Mouse (Mus musculus) c-Kit-positive CD71-positive TER-119-positive erythroid progenitor cells, embryonic 14.5 days (primary cell): Measurements from ENCODE around the gene Wfdc18.

ENCODE experiments used
- DNase-seq: peaks from one replicate; pipeline ENCODE4 v3.0.0-alpha.2; 2013; ENCODE audit warnings: low spot score

The Wfdc18 gene

DNA sequence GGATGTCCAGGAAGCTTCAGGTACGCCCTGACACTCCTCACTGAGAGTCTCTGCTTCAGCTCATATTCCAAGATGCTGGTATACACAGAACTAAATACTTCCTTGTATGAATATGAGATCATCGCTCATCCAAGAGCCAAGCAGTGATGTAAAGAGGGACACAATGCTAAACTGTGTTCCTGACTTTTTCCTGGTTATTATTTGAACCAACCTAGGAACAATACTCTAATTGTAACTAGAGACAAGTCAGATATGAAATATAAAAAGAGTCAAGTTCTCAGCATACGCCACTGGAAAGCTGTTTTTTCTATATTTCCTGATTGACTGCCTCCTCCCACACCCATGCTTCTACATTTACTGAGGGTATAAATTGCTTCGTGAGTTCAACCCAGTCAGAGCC is at the start of gene Wfdc18:
Gene Wfdc18, plus strand, starts transcription at position 301 of the 400 bp plus-strand sequence.
- no peak for DNase-seq

DNA sequence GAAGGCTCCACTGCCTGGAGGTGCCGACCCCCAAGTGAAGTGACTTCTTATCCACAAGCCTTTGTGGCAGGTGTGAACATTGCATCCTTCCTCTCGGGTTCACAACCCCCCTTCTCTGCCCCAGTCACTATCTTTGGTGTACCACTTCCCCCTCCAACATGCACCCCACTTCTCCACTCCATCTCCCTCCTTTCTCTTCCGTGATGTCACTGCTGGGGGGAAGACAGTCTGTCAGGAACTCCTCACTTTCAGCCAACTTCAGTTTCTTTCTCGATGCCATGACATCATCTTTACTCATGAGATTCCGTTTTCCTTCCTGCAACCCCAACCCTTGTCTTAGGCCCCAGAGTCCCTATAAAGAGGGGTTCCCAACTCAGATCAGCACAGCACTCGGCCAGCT is 46.6 kb upstream of the Wfdc18 start, which contains the start of gene Ccl4:
Gene Ccl4, plus strand, starts transcription at position 381 of the 400 bp plus-strand sequence.
- no peak for DNase-seq

DNA sequence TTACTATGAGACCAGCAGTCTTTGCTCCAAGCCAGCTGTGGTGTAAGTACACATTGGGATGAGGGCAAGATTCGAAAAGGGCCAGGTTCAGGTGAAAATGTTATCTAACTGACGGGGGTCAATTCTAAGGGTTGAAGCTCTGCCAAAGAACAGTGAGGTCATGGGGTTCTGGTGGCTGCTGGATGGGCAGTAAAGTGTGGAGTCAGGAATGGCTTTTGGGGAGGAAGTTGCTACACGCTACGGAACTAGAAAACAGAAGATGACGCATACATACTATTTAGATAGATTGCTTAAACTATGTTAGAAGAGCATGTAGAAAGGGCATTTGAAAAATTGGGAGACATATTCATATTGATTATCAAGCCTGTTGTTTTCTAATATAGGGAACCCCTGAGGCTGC is 45.3 kb upstream of the Wfdc18 start:
- no peak for DNase-seq

- DNase-seq, result no peak
Observed at GRCm38 (mm10) chr11:83671743-83672142, 37.1 kb upstream of the Wfdc18 start.

GRCm38 (mm10) chr11:83675665-83676064 is 33.1 kb upstream of the Wfdc18 start:
- no peak for DNase-seq

DNA sequence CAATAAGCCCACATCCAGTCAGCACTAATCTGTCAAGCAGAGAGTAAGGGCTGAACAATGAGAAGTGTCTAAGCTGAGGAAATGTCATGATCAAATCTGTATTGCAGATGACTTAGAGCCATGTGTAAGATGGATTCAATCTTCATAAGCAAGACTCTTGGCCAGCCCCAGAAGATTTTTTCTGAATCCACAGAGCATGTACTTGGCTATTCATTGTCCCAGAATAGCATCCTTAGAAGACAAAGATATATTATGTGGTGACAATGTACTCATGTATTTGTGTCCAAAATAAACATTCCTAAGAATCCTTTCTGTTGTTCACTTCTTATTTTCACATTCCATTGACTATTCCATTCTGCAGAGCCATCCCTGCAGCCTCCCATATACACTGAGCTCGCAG is 18.9 kb upstream of the Wfdc18 start:
- no peak for DNase-seq

DNA sequence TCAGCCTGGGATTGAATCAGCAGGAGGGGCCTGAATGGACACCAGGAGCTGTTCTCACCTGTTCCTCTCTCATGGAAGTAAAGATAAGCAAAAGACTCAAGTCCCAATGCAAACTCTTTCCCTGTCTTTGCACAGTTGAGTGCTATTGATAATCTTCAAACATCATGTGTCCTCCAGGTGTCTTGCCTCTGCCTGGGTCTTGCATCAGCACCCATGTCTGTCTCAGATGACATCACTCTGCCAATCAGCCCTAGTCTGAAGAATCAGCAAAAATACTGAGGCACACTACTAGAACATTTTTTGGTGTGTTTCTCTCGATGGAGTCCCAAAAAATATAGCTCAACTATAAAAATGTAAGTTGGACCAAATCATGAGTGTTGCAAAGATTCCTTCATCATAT is 16.8 kb upstream of the Wfdc18 start:
- DNase-seq, result no peak

DNA sequence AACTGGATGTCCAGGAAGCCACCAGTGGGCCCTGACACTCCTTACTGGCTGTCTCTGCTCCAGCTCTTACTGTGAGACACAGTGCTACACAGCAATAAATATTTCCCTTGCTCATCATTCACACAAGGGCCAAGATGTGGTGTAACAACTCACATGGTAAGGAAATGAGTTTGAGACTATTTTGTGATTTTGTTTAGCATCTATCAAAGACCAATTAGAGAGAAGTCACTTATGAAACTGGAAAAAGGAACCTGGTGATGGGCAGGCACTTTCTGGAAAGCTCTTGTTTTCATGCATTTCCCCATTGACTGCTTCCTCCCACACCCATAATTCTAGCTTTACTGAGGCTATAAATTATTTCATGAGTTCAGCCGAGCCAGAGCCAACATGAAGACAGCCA is 5.1 kb upstream of the Wfdc18 start, which contains the start of gene Wfdc17:
Gene Wfdc17, plus strand, starts transcription at position 287 of the 400 bp plus-strand sequence.
- DNase-seq, result no peak

DNA sequence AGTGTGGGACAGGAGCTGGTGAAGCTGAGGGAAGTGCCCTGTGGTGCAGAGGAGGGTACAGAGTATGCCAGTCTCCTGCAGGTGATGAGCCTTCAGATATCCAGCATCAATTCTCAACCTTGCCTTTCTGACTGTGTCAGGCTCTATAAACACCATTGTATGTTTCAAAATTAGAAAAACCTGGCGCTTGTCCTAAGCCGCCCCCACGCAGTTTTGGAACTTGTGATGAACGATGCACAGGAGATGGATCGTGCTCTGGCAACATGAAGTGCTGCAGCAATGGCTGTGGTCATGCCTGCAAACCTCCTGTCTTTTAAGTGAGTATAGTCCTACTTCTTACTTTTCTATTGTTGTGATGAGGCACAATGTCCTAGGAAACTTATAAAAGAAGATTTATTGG is 868 bp downstream of the Wfdc18 start:
- DNase-seq, result no peak

DNA sequence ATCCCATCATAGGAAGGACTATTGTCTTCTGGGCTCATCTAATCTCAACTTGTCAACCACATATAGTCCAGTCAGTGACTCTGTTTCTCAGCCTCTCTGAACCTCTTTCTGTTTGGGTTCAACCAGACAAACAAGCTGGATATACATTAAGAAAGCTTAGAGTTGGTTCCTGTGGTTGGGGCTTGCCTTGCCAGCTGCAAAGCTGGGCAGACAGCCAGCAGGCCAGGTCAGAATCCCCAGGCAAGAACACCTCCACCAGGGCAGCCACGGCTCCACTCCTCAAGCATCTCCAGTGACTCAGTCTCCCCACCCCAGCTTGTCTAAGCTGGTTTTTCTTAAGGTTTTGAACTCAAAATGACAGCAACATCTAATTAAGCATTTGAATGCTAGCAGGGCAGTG is 3.9 kb downstream of the Wfdc18 start:
- no peak for DNase-seq

DNA sequence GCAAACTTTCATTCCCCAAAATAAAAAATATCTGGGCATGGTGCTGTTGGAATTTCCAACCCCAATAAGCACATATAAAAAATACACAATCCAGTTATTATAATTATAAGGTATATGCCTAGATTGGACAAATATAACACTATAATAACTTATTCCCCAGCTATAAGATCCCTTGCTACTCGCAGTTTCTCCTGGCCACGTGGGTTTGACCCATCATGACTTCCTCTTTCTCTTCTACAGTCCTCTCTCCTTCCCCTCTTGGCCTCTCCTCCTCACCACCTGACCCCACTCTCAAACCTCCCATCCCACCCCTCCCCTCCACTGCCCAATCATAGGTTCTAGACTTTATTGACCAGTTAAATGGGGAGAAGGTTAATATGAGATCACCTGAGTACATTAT is 5.1 kb downstream of the Wfdc18 start:
- DNase-seq, result no peak

GRCm38 (mm10) chr11:83717042-83717665 is 8.3 kb downstream of the Wfdc18 start:
- DNase-seq, result no peak

DNA sequence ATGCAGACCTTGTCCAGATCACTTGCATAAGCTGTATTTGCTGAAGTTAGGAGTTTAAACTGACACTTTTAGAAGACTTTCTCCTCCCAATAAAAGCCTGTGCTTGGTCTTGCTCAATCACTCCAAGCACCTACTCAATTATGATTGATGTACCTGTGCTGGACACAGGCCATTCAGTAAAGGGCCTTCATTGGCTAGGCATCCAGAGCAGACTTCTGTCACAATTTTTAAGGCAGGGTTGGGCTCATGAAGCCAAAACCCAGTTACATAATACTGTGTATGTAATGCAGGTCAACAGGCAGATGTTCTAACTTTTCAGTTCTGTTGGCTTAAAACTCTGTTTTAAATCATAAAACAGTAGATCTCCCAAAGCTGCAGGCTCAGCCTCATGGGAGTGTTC is 12.0 kb downstream of the Wfdc18 start:
- no peak for DNase-seq

DNA sequence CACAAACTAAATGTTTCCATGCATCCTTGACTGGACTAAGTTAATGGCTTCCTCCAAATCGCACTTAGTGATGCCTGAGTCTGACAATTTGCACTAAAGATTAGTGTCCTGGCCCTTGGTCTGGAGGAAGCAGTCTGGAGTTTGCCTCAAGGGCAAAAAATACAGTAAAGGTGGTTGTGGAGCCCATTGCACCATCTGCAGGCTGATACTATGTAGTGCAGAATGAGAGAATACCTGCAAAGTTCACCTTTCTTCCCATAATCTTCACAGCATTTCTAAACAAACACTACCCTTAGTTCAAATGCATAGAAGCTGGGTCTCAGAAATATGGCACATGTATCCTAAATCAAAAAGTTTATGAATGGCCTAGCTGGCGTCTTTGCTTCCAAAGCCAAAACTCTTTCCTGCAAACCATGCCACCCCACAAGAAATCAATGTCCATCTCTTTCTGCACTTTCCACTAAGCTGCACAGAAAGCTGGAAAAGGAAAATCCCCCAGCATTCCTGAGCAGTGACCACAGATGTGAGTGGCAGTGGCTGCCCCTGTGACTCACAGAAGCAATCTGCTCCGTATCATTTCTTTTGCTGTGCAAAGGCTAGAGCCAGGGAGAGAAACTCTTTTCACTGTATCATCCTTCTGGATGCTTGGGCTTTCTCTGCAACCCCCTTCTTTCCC is 20.1 kb downstream of the Wfdc18 start:
- DNase-seq, result no peak

DNA sequence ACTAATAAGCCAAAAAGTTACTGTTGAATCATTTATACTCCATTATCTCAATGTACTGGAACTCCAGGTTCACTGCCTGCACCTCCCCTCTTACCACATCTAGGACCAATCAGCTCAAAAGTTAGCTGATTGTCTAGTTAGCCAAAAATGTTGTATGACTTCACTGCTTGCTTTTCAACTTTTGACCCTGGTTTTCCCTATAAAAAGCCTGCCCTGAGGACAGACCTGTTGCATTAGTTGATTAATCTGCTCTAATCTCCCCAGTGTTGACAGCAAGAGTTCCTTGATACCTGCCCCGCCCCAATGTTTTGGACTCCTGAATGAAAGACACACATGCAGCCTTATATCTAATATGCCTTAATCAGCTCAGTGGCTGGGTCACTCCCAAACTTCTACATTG is 22.3 kb downstream of the Wfdc18 start:
- no peak for DNase-seq

GRCm38 (mm10) chr11:83733071-83733640 is 24.3 kb downstream of the Wfdc18 start:
- no peak for DNase-seq

- no peak for DNase-seq
Observed at GRCm38 (mm10) chr11:83734215-83734614, 25.4 kb downstream of the Wfdc18 start.

DNA sequence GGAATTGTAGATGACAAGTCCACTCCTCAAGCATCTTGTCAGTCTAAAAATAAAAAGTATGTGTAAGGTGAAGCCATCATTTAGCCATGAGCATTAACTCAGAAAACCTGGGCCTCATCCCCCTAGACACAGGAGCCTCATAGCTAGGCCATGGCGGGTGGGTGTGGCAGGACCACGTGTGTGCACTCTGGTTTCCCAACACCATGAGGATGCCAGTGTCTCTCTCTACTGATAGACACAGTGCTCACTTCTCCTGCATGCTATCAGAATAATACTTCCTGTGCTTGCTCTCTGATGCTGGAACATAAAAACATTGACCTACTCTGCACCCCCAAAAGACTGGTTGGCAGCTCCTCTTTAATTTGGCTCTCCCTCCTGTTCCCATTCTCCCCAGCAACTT is 27.1 kb downstream of the Wfdc18 start:
- DNase-seq, result no peak

DNA sequence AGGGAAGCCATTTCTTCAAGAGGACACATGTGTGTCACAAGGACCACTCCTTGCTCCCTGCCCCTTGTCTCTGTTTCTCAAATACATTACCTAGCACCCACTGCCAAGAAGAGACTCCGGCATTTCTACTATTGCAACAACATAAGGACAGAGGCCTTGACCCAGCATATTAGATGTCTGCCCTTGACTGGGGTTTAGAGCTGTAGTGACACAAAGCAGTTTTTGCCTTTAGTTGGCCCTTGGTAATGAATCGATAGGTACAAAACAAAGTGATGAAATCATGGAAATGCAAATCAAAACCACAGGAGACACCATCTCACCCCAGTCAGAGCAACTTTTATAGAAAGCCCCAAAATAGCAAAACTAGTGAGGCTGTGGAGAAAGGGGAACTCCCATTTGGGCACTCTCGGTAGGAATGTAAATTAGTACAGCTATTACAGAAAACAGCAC is 28.3 kb downstream of the Wfdc18 start:
- DNase-seq, result no peak

DNA sequence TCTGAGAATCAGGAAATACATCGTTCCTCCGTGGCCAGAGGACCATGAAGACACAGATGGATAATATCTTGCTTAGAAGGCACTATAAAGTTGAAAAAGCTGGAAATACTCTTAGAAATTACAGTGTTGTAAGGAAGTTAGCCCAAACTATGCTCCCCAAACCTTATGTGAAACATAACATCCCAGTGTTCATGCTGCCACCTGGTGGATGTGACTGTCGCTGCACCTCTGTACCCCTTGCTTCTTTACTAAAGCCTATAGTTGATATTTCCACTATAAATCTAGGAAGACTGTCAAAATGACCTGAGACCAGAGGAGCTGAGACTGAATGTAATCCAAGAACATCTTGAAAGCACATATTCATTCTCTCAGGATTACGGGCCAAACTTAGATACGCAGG is 30.4 kb downstream of the Wfdc18 start:
- DNase-seq, result peak; percentile 47

DNA sequence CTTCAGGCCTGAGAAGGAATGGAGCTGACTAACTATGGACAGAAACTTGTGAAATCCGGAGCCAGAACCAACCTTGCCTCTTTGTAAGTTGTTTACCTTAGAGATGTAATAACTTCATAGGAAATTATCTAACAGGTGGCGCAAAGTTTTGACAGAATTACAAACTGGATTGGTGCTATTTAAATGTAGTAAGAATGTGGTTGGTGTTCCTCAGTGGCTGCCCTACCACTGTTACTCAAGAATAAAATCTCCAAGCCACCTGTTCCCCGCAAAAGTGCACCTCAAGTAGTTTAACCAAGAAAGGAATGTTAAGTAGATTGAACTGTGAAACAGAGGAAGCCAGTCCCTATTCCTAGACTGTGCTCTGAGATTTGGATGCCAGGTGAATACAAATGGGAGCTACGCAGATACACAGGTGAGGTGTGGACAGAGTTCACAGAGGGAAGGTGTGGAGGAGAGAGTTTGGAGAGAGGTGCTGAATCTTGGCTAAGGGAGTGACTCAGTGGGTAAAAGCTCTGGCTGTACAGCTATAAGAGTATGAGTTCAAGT is 31.7 kb downstream of the Wfdc18 start:
- no peak for DNase-seq

DNA sequence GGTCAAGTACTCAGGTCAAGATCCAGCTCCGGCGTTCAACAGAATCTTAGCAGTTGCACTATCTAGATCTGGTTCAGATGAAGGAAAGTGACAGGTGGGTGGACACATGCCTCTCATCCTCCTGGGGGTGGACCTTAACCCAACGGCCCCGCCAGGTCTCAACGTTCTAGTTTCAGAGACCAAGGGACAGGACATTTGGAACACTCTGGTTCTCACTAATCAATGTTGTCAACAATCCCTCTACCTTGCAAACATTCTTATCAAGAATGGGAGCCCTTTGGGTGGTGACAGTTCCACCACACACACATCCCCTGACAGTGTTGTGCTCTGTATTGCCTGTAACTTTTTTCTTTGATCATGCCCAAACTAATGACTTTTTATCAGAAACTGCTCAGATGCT is 33.0 kb downstream of the Wfdc18 start:
- DNase-seq, result no peak

- DNase-seq, result no peak
Observed at GRCm38 (mm10) chr11:83742731-83743355, 34.0 kb downstream of the Wfdc18 start.
